Mouse (Mus musculus) lung, adult 18-20 months (tissue): ENCODE results near the gene Asb16.

Experiments
- DNase-seq, 2 experiments: peaks; one replicate each; pipeline ENCODE4 v3.0.0; 2022; ENCODE audit warnings: mixed read lengths in 2 of 2

Gene Asb16

GRCm38 (mm10) chr11:102311966-102312365, 43.4 kb downstream of the Asb16 start:
- no peak for DNase-seq

- DNase-seq = no peak
These were observed 44.0 kb downstream of the Asb16 start for GRCm38 (mm10) chr11:102312586-102312985.

GRCm38 (mm10) chr11:102314321-102314720, 45.8 kb downstream of the Asb16 start:
- DNase-seq = no peak

- DNase-seq = peak in 1 of 2 experiments; percentile 17
These were observed 47.4 kb downstream of the Asb16 start for GRCm38 (mm10) chr11:102315690-102316571.

GRCm38 (mm10) chr11:102316572-102317297, 48.2 kb downstream of the Asb16 start:
- DNase-seq = peak; percentile 92 to 94

- DNase-seq = peak; percentile 43 to 63
These were observed 48.9 kb downstream of the Asb16 start for GRCm38 (mm10) chr11:102317298-102317900.

GRCm38 (mm10) chr11:102317901-102318575, 49.5 kb downstream of the Asb16 start:
- peak; percentile 77 to 80 for DNase-seq

- peak; percentile 42 to 62 for DNase-seq
These were observed 50.2 kb downstream of the Asb16 start for GRCm38 (mm10) chr11:102318576-102319409.

GRCm38 (mm10) chr11:102319410-102319792, 50.9 kb downstream of the Asb16 start, which contains the start of gene Ubtf:
Gene Ubtf, minus strand, starts transcription at chr11:102319742.
- DNase-seq = peak; percentile 83 to 85

- peak; percentile 90 to 92 for DNase-seq
These were observed 51.6 kb downstream of the Asb16 start for GRCm38 (mm10) chr11:102319941-102320685.

GRCm38 (mm10) chr11:102320686-102321005, 52.1 kb downstream of the Asb16 start:
- peak; percentile 64 to 76 for DNase-seq

- DNase-seq = no peak
These were observed 53.4 kb downstream of the Asb16 start for GRCm38 (mm10) chr11:102321931-102322330.

GRCm38 (mm10) chr11:102323516-102323915, 55.0 kb downstream of the Asb16 start:
- peak in 1 of 2 experiments; percentile 64 for DNase-seq

- no peak for DNase-seq
These were observed 58.7 kb downstream of the Asb16 start for GRCm38 (mm10) chr11:102327250-102327649.

- DNase-seq = no peak
These were observed 59.3 kb downstream of the Asb16 start for GRCm38 (mm10) chr11:102327839-102328238.
